Mouse (Mus musculus): ENCODE measurements around the gene Aplp2.

The Aplp2 gene

GRCm38 (mm10) chr9:31127876-31128465 is 83.6 kb downstream of the Aplp2 start:
- DNase-seq (ENCODE audit: low read depth, low spot score): no peak

- DNase-seq (ENCODE audit: low read depth, low spot score): no peak
Measured at GRCm38 (mm10) chr9:31126079-31126478, 85.5 kb downstream of the Aplp2 start.

- no peak for DNase-seq (ENCODE audit: low read depth, low spot score)
Measured at GRCm38 (mm10) chr9:31122464-31123030, 89.1 kb downstream of the Aplp2 start.

GRCm38 (mm10) chr9:31120533-31120915 is 91.1 kb downstream of the Aplp2 start:
- no peak for DNase-seq (ENCODE audit: low read depth, low spot score)

GRCm38 (mm10) chr9:31119882-31120532 is 91.6 kb downstream of the Aplp2 start:
- no peak for DNase-seq (ENCODE audit: low read depth, low spot score)

- no peak for DNase-seq (ENCODE audit: low read depth, low spot score)
Measured at GRCm38 (mm10) chr9:31119405-31119804, 92.2 kb downstream of the Aplp2 start.

- no peak for DNase-seq (ENCODE audit: low read depth, low spot score)
Measured at GRCm38 (mm10) chr9:31118520-31119298, 92.9 kb downstream of the Aplp2 start.

GRCm38 (mm10) chr9:31117488-31117887 is 94.1 kb downstream of the Aplp2 start:
- no peak for DNase-seq (ENCODE audit: low read depth, low spot score)

- no peak for DNase-seq (ENCODE audit: low read depth, low spot score)
Measured at GRCm38 (mm10) chr9:31117088-31117487, 94.5 kb downstream of the Aplp2 start.

- peak; percentile 34 for DNase-seq (ENCODE audit: low read depth, low spot score)
Measured at GRCm38 (mm10) chr9:31115586-31115985, 96.0 kb downstream of the Aplp2 start.

- DNase-seq (ENCODE audit: low read depth, low spot score): no peak
Measured at GRCm38 (mm10) chr9:31108464-31108863, 103.2 kb downstream of the Aplp2 start.

Measured in telencephalon, adult 2 months (tissue).